Mouse (Mus musculus): ENCODE measurements around the gene Pou5f1. TPM values are rescaled to one million over a fixed set of nuclear protein-coding genes. Genes with fewer than 3 reads are reported as not detected.
A peak's percentile ranks its signal among the peaks of the same experiment; 100 is the strongest.

Pou5f1 gene
- polyA plus RNA-seq, 1 experiment, result not detected

- Histone ChIP-seq H3K4me1 (ENCODE audit: control insufficient read depth, insufficient read depth, insufficient read length, low read length) (no peaks in the 10 kb centered on the region), H3K27ac (replicated peaks; ENCODE audit: low read depth, low read length) (no peak within 1 kb of the TSS), H3K4me3 (ENCODE audit: insufficient read depth, low read depth, low read length) (no peak within 1 kb of the TSS)
Measured at GRCm38 (mm10) chr17:35532901-35533300, 27.1 kb downstream of the Pou5f1 start, which contains the start of gene Psors1c2. TSS of gene Psors1c2 (plus strand) at chr17:35533201.

- Histone ChIP-seq H3K4me3 (ENCODE audit: insufficient read depth, low read depth, low read length) (no peak overlapping the region), H3K27ac (replicated peaks; ENCODE audit: low read depth, low read length) (no peak overlapping the region), H3K4me1 (ENCODE audit: control insufficient read depth, insufficient read depth, insufficient read length, low read length) (no peaks in the 10 kb centered on the region)
Measured at GRCm38 (mm10) chr17:35534343-35534742, 28.5 kb downstream of the Pou5f1 start.

GRCm38 (mm10) chr17:35537421-35537820 is 31.6 kb downstream of the Pou5f1 start:
- Histone ChIP-seq H3K4me3 (ENCODE audit: insufficient read depth, low read depth, low read length) (no peak overlapping the region), H3K4me1 (ENCODE audit: control insufficient read depth, insufficient read depth, insufficient read length, low read length) (no peaks in the 10 kb centered on the region), H3K27ac (replicated peaks; ENCODE audit: low read depth, low read length) (no peak overlapping the region)

- Histone ChIP-seq H3K4me3 (ENCODE audit: insufficient read depth, low read depth, low read length) (no peak overlapping the region), H3K27ac (replicated peaks; ENCODE audit: low read depth, low read length) (no peak overlapping the region)
Measured at GRCm38 (mm10) chr17:35538476-35538875, 32.7 kb downstream of the Pou5f1 start.

DNA sequence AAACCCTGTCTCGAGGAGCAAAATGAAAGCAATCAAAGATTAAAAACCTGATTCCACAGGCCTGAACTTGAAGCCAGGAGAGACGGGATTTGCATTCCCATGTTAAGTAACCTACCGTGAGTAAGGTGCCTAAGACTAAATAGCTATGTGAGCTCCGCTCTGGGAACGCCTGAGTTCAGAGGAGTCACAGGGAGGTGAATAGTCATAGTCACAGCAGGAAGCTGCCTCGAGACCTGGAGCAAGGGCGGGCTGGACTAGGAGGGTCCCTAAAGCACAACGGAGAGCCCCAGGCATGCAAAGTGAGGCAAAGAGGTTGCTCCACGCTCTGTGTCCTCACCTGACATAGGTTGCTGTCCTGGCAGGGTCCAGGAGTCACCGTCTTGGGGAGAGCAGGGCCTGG is 33.7 kb downstream of the Pou5f1 start:
- H3K4me3 ChIP-seq (ENCODE audit: insufficient read depth, low read depth, low read length), result no peak overlapping the region
- H3K27ac ChIP-seq (replicated peaks; ENCODE audit: low read depth, low read length), result no peak overlapping the region
- no peaks in the 10 kb centered on the region for H3K4me1 ChIP-seq (ENCODE audit: control insufficient read depth, insufficient read depth, insufficient read length, low read length)

More at GRCm38 (mm10) chr17:35538476-35538875, 32.7 kb downstream of the Pou5f1 start:
- H3K4me1 ChIP-seq (ENCODE audit: control insufficient read depth, insufficient read depth, insufficient read length, low read length), result no peaks in the 10 kb centered on the region

GRCm38 (mm10) chr17:35542761-35543411 is 37.1 kb downstream of the Pou5f1 start:
- H3K4me3 ChIP-seq (ENCODE audit: insufficient read depth, low read depth, low read length), result no peak overlapping the region
- H3K4me1 ChIP-seq (ENCODE audit: control insufficient read depth, insufficient read depth, insufficient read length, low read length), result no peaks in the 10 kb centered on the region
- H3K27ac ChIP-seq (replicated peaks; ENCODE audit: low read depth, low read length), result no peak overlapping the region

GRCm38 (mm10) chr17:35543412-35543861 is 37.6 kb downstream of the Pou5f1 start:
- Histone ChIP-seq H3K4me1 (ENCODE audit: control insufficient read depth, insufficient read depth, insufficient read length, low read length) (no peaks in the 10 kb centered on the region), H3K4me3 (ENCODE audit: insufficient read depth, low read depth, low read length) (no peak overlapping the region), H3K27ac (replicated peaks; ENCODE audit: low read depth, low read length) (no peak overlapping the region)

DNA sequence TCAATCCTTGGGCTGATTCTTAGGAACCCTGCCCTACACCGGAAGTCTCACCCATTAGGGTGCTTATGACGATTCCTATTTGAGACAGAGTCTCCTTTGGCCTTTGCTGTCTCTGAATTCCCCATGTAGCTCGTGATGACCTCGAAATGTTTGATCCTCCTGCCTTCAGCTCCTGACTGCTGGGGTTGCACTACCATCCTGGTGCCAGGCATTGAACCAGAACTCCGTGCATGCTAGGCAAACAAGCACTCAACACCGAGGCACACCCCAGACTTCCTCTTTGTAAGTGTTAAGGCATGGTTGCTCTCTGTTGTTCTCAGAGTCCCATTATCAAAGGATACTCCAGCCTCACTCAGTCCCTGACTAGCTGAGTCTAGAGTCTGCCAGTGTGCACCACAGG is 38.2 kb downstream of the Pou5f1 start:
- no peak overlapping the region for H3K27ac ChIP-seq (replicated peaks; ENCODE audit: low read depth, low read length)
- H3K4me1 ChIP-seq (ENCODE audit: control insufficient read depth, insufficient read depth, insufficient read length, low read length), result peaks cover 2% of the 10 kb centered on the region; the same call in 1 of the 2 replicates
- no peak overlapping the region for H3K4me3 ChIP-seq (ENCODE audit: insufficient read depth, low read depth, low read length)

- Histone ChIP-seq H3K4me3 (ENCODE audit: insufficient read depth, low read depth, low read length) (no peak overlapping the region), H3K27ac (replicated peaks; ENCODE audit: low read depth, low read length) (no peak overlapping the region), H3K4me1 (ENCODE audit: control insufficient read depth, insufficient read depth, insufficient read length, low read length) (peaks cover 2% of the 10 kb centered on the region)
Measured at GRCm38 (mm10) chr17:35544680-35545079, 38.9 kb downstream of the Pou5f1 start.

DNA sequence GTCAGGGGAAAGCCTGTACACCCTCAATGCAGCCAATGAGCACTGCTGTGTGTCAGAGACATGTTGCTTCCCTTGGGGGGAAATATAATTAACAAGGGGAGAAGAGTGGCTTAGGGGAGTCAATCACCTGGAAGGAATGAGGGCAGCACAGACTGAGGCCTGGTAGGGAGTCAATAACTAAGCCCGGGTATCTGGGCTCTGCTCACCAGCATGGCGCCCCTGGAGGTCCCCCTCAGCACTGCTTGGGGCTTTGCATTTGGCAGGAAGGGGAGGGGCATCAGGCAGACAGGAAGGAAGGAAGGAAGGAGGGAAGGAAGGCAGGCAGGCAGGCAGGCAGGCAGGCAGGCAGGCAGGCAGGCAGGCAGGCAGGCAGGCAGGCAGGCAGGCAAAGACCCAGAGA is 41.6 kb downstream of the Pou5f1 start:
- Histone ChIP-seq H3K27ac (replicated peaks; ENCODE audit: low read depth, low read length) (no peak overlapping the region), H3K4me1 (ENCODE audit: control insufficient read depth, insufficient read depth, insufficient read length, low read length) (peaks cover 10% of the 10 kb centered on the region), H3K4me3 (ENCODE audit: insufficient read depth, low read depth, low read length) (no peak overlapping the region)

DNA sequence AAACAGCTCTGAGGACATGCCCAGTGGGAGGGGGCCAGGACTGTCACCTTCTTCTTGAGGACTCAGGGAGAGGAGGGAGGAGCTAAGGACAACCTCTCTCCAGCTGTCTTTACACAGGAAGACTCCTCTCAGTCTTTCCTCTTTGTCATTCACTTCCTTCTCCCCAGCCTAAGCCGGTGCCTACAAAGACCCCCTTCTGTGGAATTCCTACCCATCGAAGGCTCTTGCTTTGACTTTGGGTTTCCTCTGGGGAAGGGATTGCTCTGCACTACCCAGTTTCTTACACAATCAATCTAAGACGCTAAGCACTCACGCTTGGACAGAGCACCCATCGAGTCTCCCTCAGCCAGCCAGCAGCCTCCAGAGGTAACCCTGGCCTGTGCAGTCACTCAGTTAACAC is 42.8 kb downstream of the Pou5f1 start:
- Histone ChIP-seq H3K4me1 (ENCODE audit: control insufficient read depth, insufficient read depth, insufficient read length, low read length) (peaks cover 10% of the 10 kb centered on the region), H3K4me3 (ENCODE audit: insufficient read depth, low read depth, low read length) (no peak overlapping the region), H3K27ac (replicated peaks; ENCODE audit: low read depth, low read length) (no peak overlapping the region)

DNA sequence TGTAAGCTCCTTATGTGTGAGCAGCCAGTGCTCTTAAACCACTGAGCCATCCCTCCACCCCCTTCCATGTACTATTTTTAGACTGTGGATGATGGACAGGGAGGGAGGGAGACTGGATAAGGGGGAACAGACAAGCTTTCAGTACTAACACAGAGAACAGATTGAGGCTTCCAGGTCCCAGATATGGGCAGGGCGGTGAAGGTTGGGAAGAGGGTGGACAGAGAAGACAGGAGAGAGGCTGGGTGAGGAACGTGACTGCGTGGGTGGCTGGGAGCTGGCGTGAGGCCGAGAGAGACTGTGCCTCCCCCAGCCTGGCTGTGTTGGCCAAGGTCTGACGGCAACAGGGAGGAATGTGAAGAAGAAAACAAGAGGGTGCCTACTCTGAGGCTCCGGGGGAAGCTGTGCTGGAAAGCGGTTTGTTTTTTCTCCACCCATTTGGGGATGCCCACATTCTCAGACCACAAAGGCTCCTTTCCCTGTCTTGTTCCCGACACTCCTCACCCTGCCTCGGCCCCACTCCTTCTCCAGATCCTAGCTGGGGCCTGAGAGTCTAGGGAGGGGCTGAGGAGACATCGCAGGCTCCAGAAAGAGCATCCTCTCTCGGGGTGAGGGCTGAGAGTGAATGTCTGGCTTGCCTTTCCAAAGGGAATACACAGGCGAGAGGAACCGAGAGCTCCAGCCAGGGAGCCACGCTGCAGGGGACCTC is 43.8 kb downstream of the Pou5f1 start:
- Histone ChIP-seq H3K4me3 (ENCODE audit: insufficient read depth, low read depth, low read length) (no peak overlapping the region), H3K4me1 (ENCODE audit: control insufficient read depth, insufficient read depth, insufficient read length, low read length) (peaks cover 10% of the 10 kb centered on the region), H3K27ac (replicated peaks; ENCODE audit: low read depth, low read length) (peak overlapping the region; percentile 65)

DNA sequence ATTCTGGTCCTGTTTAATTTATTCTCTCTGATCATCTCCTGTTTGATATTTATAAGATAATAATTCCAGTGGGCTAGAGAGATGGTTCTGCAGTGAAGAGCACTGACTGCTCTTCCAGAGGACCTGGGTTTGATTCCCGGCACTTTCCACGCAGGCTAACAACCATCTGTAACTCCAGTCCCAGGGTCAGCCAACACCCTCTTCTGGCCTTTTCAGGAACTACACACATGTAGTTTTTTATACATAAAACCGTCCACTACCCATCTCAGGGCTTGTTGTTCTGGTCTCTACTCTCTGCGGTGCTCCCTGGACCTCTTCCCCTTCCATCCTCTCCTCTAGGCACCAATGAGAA is 44.3 kb downstream of the Pou5f1 start:
- Histone ChIP-seq H3K4me3 (ENCODE audit: insufficient read depth, low read depth, low read length) (no peak overlapping the region), H3K4me1 (ENCODE audit: control insufficient read depth, insufficient read depth, insufficient read length, low read length) (peaks cover 10% of the 10 kb centered on the region), H3K27ac (replicated peaks; ENCODE audit: low read depth, low read length) (peak overlapping the region; percentile 53; the same call in 1 of the 2 replicates)

DNA sequence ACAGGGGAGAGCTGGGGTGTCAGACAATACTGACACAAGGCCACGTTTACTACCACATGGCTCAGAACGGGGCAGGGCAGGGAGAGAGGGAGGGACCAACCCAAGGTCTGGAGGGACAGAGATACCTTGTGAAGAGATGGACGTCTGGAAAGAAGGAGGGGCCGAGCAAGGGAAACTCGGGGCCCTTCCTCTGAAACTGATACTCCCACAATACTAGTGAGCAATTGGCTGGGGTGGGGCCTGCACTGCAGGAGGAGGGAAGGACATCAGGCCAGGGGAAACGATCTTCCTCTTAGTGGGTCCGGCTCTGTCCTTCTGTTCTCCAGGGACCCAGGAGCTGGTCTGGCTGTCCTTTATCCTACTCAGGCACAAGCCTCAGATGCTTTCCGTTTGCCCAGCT is 45.1 kb downstream of the Pou5f1 start:
- Histone ChIP-seq H3K27ac (replicated peaks; ENCODE audit: low read depth, low read length) (no peak overlapping the region), H3K4me1 (ENCODE audit: control insufficient read depth, insufficient read depth, insufficient read length, low read length) (peaks cover 10% of the 10 kb centered on the region), H3K4me3 (ENCODE audit: insufficient read depth, low read depth, low read length) (no peak overlapping the region)

DNA sequence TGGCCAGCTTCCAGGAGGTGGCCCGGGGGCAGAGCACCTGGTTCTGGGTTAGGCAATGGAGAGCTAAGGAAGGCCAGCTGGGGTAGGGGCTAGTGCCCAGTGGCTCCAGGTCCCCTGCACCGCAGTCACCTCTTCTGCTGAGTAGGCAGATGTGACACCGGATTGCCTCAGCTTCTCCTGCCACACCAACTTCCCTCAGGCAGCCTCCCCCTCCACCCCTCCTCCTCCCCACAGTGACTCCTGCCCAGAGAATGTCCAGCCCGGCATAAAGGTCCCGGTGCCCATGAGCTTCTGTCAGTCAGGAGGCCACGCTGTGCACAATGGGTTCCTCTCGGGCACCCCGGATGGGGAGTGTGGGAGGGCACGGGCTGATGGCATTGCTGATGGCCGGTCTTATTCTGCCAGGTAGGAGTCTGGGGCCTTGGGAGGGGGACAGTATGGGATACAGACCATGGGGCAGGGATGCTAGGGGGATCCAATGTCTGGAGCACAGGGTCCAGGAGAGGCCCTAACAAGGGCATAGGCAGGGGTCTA is 46.1 kb downstream of the Pou5f1 start, which contains the start of gene Cdsn:
TSS of gene Cdsn (plus strand) at position 248 of the 534 bp plus-strand sequence.
- 0 out of 2 replicates have a peak within 1 kb of the TSS, but pooled peaks have one; percentile 20 for H3K27ac ChIP-seq (replicated peaks; ENCODE audit: low read depth, low read length)
- H3K4me3 ChIP-seq (ENCODE audit: insufficient read depth, low read depth, low read length), result peak within 1 kb of the TSS; percentile 32
- H3K4me1 ChIP-seq (ENCODE audit: control insufficient read depth, insufficient read depth, insufficient read length, low read length), result peaks cover 10% of the 10 kb centered on the region
